Mouse (Mus musculus): Measurements from ENCODE around the gene Aurkaip1. TPM values are rescaled to one million over a fixed set of nuclear protein-coding genes. Genes with fewer than 3 reads are reported as not detected.

The Aurkaip1 gene
- polyA plus RNA-seq, 1 experiment from 2014 or later = 129 TPM

GRCm38 (mm10) chr4:155833836-155834235 is 2.8 kb downstream of the Aurkaip1 start:
- Histone ChIP-seq H3K27ac (ENCODE audit: low read depth, low read length) (peak overlapping the region; percentile 30; the same call in 1 of the 2 replicates), H3K4me1 (ENCODE audit: control insufficient read depth, insufficient read depth, low read length) (peaks cover 7% of the 10 kb centered on the region), H3K4me3 (ENCODE audit: low read depth, low read length) (no peak overlapping the region), H3K36me3 (ENCODE audit: control insufficient read depth, insufficient read depth, low read length) (no peaks in the 10 kb centered on the region), H3K4me2 (ENCODE audit: low read depth) (no peak overlapping the region), H3K9ac (ENCODE audit: low read length) (no peak overlapping the region), H3K9me3 (ENCODE audit: control insufficient read depth, low read length) (no peaks in the 10 kb centered on the region), H3K27me3 (ENCODE audit: control insufficient read depth, insufficient read depth, low read length) (no peaks in the 10 kb centered on the region)
- ATAC-seq (ENCODE audit: insufficient read depth, low FRiP score, low TSS enrichment) (peak; percentile 25; the same call in 1 of the 2 replicates), DNase-seq (ENCODE audit: low spot score) (peak; percentile 67)
- WGBS = 47% methylated on average over 2 of the region's 2 CpGs

GRCm38 (mm10) chr4:155837404-155838010 is 6.4 kb downstream of the Aurkaip1 start:
- H3K9ac ChIP-seq (ENCODE audit: low read length) = no peak overlapping the region
- no peak overlapping the region for H3K4me2 ChIP-seq (ENCODE audit: low read depth)
- peaks cover 25% of the 10 kb centered on the region for H3K4me1 ChIP-seq (ENCODE audit: control insufficient read depth, insufficient read depth, low read length)
- no peaks in the 10 kb centered on the region for H3K36me3 ChIP-seq (ENCODE audit: control insufficient read depth, insufficient read depth, low read length)
- H3K4me3 ChIP-seq (ENCODE audit: low read depth, low read length) = no peak overlapping the region
- WGBS = 87% methylated on average over 11 of the region's 11 CpGs
- no peak overlapping the region for H3K27ac ChIP-seq (ENCODE audit: low read depth, low read length)
- ATAC-seq (ENCODE audit: insufficient read depth, low FRiP score, low TSS enrichment) (no peak), DNase-seq (ENCODE audit: low spot score) (no peak)
- no peaks in the 10 kb centered on the region for H3K9me3 ChIP-seq (ENCODE audit: control insufficient read depth, low read length)
- peaks cover 7% of the 10 kb centered on the region for H3K27me3 ChIP-seq (ENCODE audit: control insufficient read depth, insufficient read depth, low read length)

GRCm38 (mm10) chr4:155838187-155839153 is 7.4 kb downstream of the Aurkaip1 start:
- peaks cover 7% of the 10 kb centered on the region for H3K27me3 ChIP-seq (ENCODE audit: control insufficient read depth, insufficient read depth, low read length)
- DNase-seq (ENCODE audit: low spot score) (no peak), ATAC-seq (ENCODE audit: insufficient read depth, low FRiP score, low TSS enrichment) (no peak)
- no peak overlapping the region for H3K4me2 ChIP-seq (ENCODE audit: low read depth)
- H3K9me3 ChIP-seq (ENCODE audit: control insufficient read depth, low read length) = no peaks in the 10 kb centered on the region
- H3K9ac ChIP-seq (ENCODE audit: low read length) = no peak overlapping the region
- no peak overlapping the region for H3K27ac ChIP-seq (ENCODE audit: low read depth, low read length)
- peaks cover 23% of the 10 kb centered on the region for H3K4me1 ChIP-seq (ENCODE audit: control insufficient read depth, insufficient read depth, low read length)
- H3K4me3 ChIP-seq (ENCODE audit: low read depth, low read length) = no peak overlapping the region
- WGBS = 54% methylated on average over 8 of the region's 8 CpGs
- no peaks in the 10 kb centered on the region for H3K36me3 ChIP-seq (ENCODE audit: control insufficient read depth, insufficient read depth, low read length)

GRCm38 (mm10) chr4:155839483-155839910 is 8.4 kb downstream of the Aurkaip1 start, which contains the start of gene Mxra8:
Gene Mxra8, plus strand, starts transcription at chr4:155839680.
- peaks cover 23% of the 10 kb centered on the region for H3K4me1 ChIP-seq (ENCODE audit: control insufficient read depth, insufficient read depth, low read length)
- H3K27ac ChIP-seq (ENCODE audit: low read depth, low read length) = no peak within 1 kb of the TSS; the same call in 1 of the 2 replicates
- H3K4me3 ChIP-seq (ENCODE audit: low read depth, low read length) = peak within 1 kb of the TSS; percentile 40
- H3K36me3 ChIP-seq (ENCODE audit: control insufficient read depth, insufficient read depth, low read length) = peaks cover 2% of the 10 kb centered on the region; the same call in 1 of the 2 replicates
- H3K27me3 ChIP-seq (ENCODE audit: control insufficient read depth, insufficient read depth, low read length) = peaks cover 7% of the 10 kb centered on the region
- H3K9me3 ChIP-seq (ENCODE audit: control insufficient read depth, low read length) = no peaks in the 10 kb centered on the region
- H3K9ac ChIP-seq (ENCODE audit: low read length) = peak within 1 kb of the TSS; percentile 46
- WGBS = under 1% methylated on average over 16 of the region's 16 CpGs
- DNase-seq (ENCODE audit: low spot score) (peak; percentile 82), ATAC-seq (ENCODE audit: insufficient read depth, low FRiP score, low TSS enrichment) (peak; percentile 77)
- H3K4me2 ChIP-seq (ENCODE audit: low read depth) = peak within 1 kb of the TSS; percentile 57

GRCm38 (mm10) chr4:155840076-155841002 is 9.3 kb downstream of the Aurkaip1 start:
- H3K9me3 ChIP-seq (ENCODE audit: control insufficient read depth, low read length) = no peaks in the 10 kb centered on the region

GRCm38 (mm10) chr4:155841003-155841454 is 10.0 kb downstream of the Aurkaip1 start:
- Histone ChIP-seq H3K27ac (ENCODE audit: low read depth, low read length) (no peak overlapping the region), H3K4me1 (ENCODE audit: control insufficient read depth, insufficient read depth, low read length) (peaks cover 23% of the 10 kb centered on the region), H3K9me3 (ENCODE audit: control insufficient read depth, low read length) (no peaks in the 10 kb centered on the region), H3K27me3 (ENCODE audit: control insufficient read depth, insufficient read depth, low read length) (peaks cover 7% of the 10 kb centered on the region), H3K36me3 (ENCODE audit: control insufficient read depth, insufficient read depth, low read length) (peaks cover 2% of the 10 kb centered on the region; the same call in 1 of the 2 replicates), H3K4me3 (ENCODE audit: low read depth, low read length) (peak overlapping the region; percentile 40), H3K9ac (ENCODE audit: low read length) (peak overlapping the region; percentile 40), H3K4me2 (ENCODE audit: low read depth) (peak overlapping the region; percentile 57)
- ATAC-seq (ENCODE audit: insufficient read depth, low FRiP score, low TSS enrichment) (peak; percentile 54), DNase-seq (ENCODE audit: low spot score) (peak; percentile 53)
- under 1% methylated on average over 32 of the region's 32 CpGs for WGBS

More at GRCm38 (mm10) chr4:155840076-155841002, 9.3 kb downstream of the Aurkaip1 start:
- ATAC-seq (ENCODE audit: insufficient read depth, low FRiP score, low TSS enrichment) (0 out of 2 replicates have a peak, but pooled peaks have one; percentile 8), DNase-seq (ENCODE audit: low spot score) (no peak)
- 6% methylated on average over 8 of the region's 8 CpGs for WGBS
- peak overlapping the region; percentile 40 for H3K4me3 ChIP-seq (ENCODE audit: low read depth, low read length)
- peak overlapping the region; percentile 46 for H3K9ac ChIP-seq (ENCODE audit: low read length)
- H3K27ac ChIP-seq (ENCODE audit: low read depth, low read length) = no peak overlapping the region
- peak overlapping the region; percentile 57 for H3K4me2 ChIP-seq (ENCODE audit: low read depth)
- H3K36me3 ChIP-seq (ENCODE audit: control insufficient read depth, insufficient read depth, low read length) = peaks cover 2% of the 10 kb centered on the region; the same call in 1 of the 2 replicates
- H3K27me3 ChIP-seq (ENCODE audit: control insufficient read depth, insufficient read depth, low read length) = peaks cover 7% of the 10 kb centered on the region
- peaks cover 23% of the 10 kb centered on the region for H3K4me1 ChIP-seq (ENCODE audit: control insufficient read depth, insufficient read depth, low read length)

- Histone ChIP-seq H3K9me3 (ENCODE audit: control insufficient read depth, low read length) (no peaks in the 10 kb centered on the region), H3K9ac (ENCODE audit: low read length) (no peak overlapping the region), H3K27ac (ENCODE audit: low read depth, low read length) (no peak overlapping the region), H3K4me1 (ENCODE audit: control insufficient read depth, insufficient read depth, low read length) (peaks cover 27% of the 10 kb centered on the region), H3K27me3 (ENCODE audit: control insufficient read depth, insufficient read depth, low read length) (peaks cover 7% of the 10 kb centered on the region), H3K36me3 (ENCODE audit: control insufficient read depth, insufficient read depth, low read length) (peaks cover 2% of the 10 kb centered on the region; the same call in 1 of the 2 replicates), H3K4me3 (ENCODE audit: low read depth, low read length) (peak overlapping the region; percentile 40; the same call in 1 of the 2 replicates), H3K4me2 (ENCODE audit: low read depth) (peak overlapping the region; percentile 57)
- 36% methylated on average over 38 of the region's 38 CpGs for WGBS
- DNase-seq (ENCODE audit: low spot score) = no peak
- ATAC-seq (ENCODE audit: insufficient read depth, low FRiP score, low TSS enrichment) = no peak
Measured at GRCm38 (mm10) chr4:155841651-155842270, 10.7 kb downstream of the Aurkaip1 start.

All from neural tube, embryonic 11.5 days (tissue).